Mouse (Mus musculus) liver, embryonic 14.5 days (tissue): Measurements from ENCODE around the gene Tubb1.

Experiments used
- CTCF ChIP-seq: IDR thresholded peaks from 2 replicates; pipeline ENCODE4 v1.5.1; 2016; ENCODE audit warnings: antibody characterized with exemption, low read depth, control low read depth
- EP300 ChIP-seq: IDR thresholded peaks from 2 replicates; pipeline ENCODE4 v1.6.1; 2016; ENCODE audit warnings: antibody characterized with exemption, low read depth

DNA sequence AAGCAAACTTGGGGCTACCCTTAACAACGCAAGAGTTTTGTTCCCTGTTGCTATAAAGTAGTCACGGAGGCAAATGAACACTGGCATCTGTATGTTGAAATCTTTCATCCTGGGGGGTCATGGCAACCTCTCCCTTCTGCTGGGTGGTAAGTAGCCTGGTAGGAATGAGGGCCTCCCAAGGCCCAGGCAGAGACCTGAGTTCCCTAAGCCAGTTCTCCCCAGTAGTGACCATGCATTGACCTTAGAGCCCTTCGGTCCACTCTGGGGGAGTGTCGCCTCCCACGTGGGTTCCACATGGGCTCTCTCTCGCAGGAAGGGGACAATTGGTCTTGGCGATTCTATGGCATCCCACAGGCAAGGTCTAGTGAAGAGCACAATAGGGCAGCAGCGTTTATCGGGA is 10.5 kb upstream of the Tubb1 start:
- TF ChIP-seq CTCF (no peak), EP300 (no peak)
